Mouse (Mus musculus): ENCODE measurements around the gene Apol6.

DNA sequence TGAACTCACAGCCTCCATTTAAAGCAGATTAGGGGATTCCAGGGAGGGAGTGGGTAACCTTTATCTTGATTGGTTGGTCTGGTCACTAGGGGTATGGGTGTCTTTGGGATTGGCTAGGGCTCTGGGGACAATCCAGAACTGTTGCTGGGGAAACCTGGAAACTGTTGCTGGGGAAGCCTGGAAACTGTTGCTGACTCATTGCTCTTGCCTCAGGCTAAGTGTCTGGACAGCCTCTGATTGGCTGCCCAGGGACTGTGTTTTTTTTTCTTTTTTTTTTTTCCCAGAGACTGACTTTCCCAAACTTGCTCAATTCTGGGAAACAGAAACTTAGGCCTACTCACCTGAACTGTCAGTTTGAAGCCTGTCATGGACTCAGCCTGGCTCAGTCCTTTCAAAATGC, 14.0 kb downstream of the Apol6 start:
- no peak for TF ChIP-seq POLR2A (IDR thresholded peaks at IDR 0.05; ENCODE audit: borderline replicate concordance, control insufficient read depth, low read depth, low read length)
- TF ChIP-seq CTCF (IDR thresholded peaks at IDR 0.05; ENCODE audit: control insufficient read depth, insufficient read depth, low read length): no peak
